Mouse (Mus musculus) thymus, postnatal 4 days (tissue): ENCODE data around the gene Jmjd8.
"Not testable (repeated sequence)": the region's sequence is repeated elsewhere in the genome, so short reads cannot be mapped to it uniquely, and the experiment has no call there.

Experiments
- DNase-seq: peaks from one replicate; pipeline ENCODE4 v3.0.0; 2021

Gene Jmjd8

DNA sequence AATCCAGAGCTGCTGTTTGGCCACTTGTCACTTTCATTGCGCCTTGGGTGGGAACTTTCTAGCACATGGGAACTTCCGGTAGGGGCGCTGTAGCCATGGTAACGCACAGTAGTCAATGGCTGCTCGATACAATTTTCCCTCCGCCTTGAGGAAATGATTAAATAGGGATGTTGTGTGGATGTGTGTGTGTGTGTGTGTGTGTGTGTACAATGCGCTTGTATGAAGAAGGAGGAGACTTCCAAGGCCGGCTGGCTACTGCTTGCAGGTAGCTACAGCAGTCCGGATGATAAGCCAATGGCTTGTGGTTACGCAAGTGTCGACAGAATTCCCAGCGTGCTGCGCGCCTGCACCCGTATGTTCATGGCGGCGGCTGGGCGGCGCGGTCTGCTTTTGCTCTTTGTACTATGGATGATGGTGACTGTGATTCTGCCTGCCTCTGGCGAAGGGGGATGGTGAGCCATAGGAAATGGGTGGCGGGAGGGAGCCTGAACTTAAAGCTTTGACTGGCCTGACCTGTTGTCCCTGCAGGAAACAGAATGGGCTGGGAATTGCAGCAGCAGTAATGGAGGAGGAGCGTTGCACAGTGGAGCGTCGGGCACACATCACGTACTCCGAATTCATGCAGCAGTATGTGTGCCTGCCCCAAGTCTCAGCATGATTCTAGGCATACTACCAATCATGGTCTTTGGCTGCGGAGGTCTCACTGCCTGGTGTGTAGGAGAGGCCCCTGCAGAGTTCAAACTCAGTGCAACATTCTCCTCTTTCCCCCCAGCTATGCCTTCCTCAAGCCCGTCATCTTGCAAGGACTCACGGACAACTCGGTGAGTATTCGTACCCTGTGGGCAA, at the start of gene Jmjd8:
Gene Jmjd8 (plus strand): TSS at position 156 of the 846 bp plus-strand sequence.
- peak; percentile 83 for DNase-seq

DNA sequence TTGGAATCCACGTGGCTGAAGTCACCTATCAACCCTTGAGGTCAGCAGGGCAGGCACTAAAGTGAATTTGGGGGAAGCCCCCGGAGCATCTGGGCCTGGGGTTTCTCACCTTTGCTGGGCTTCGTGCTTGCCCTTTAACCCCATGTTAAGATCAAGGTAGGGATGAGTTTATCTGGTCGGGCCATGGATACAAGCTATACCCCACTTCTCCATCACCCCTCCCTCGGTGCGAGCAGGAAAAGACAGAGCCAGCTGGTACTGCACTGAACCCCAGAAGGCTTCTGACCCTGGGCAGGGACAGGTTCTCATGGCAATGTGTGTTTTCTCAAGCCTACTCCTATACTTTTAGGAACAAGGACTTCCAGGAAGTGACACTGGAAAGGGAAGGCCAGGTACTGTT, 47.3 kb upstream of the Jmjd8 start:
- DNase-seq, result no peak

DNA sequence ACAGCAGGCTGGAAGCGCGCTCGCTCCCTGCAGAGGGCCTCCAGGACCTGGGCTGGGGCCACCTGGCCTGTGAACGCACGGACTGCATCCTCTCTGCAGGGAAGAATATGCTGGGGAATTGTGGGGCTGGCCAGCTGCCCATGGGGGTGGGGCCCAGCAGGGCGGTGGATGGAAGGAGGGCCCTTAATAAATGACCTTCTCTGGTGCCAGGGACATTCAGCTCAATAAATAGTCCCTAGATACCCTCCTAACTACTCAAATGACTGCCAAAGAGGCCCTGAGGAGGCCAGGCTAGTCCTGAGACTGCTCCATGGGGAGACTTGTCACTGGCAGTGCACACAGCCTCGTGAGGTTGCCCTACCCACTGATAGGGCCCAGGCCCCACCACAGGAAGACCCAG, 45.6 kb upstream of the Jmjd8 start:
- no peak for DNase-seq

DNA sequence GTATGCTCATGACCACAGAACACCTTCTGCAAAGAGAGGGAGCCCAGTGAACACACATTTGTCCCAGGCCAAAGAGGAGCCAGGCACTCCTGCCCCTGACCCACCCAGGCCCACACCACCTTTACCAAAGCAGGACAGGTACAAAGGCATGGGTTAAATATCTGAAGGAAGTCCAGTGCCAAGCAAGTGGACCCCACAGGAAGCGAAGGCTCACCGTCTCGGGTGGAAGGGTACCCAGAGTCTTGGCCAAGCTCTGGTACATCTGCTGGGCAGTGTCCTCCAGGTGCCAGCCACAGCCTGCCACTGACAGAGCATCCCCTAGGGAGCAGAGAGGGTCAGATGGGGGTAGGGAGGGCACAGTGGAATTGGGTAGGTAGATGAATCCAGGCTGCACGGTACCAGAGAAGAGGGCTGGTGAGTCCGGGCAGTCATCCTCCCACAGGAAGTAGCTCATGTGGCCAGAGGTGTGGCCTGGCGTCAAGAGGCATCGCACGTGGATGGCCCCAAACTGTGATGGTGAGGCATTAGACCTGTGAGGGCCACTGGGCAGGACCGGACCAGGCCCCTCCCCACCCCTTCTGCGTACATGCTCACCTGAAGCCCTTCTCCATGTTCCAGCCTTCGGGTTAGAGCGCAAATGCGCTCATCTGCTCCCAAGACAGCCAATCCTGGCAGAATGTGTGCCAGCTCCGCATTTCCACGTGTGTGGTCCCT, 44.6 kb upstream of the Jmjd8 start:
- DNase-seq, result no peak

DNA sequence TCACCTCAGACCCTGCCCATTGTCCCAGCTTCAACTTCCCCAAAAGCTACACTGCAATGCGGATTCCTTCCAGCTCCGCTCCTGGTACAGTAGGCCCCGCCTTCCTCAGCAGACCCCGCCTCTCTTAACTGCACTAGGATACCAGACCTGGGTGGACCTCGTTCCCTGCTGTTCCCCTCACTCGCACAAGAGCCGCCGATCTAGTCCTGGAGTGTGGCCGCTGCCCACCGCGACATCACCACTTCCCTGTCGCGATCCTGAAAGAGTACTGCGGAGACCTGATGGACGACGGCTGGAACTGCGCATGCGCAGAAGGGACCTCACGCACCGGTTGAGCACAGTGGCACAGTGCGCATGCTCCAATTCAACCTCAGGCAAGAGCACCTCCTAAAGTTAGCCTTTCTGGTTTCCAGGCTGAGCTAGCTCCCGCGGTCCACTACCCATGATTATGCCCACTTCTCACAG, 43.4 kb upstream of the Jmjd8 start, which contains the start of gene Haghl:
Gene Haghl (minus strand): TSS at position 393 of the 465 bp plus-strand sequence.
- peak; percentile 97 for DNase-seq

DNA sequence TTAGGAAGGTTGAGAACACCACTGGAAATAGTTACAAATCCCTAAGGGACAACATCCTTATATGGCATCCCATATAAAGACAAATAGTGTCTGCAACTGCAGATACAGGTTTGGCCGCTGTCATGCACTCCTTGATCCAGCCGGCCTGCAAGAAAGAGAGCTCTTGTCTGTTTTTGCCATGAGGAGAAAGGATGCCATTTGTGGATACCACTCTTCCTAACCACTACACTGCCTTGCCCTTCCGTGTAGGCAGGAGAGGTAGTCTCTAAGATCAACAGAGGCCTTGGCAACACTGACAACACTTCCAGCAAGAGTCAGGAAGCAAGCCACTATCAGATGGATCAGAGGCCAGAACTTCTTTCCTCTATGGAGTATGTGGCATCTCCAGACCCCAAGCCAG, 42.4 kb upstream of the Jmjd8 start, which contains the start of gene Ccdc78:
Gene Ccdc78 (plus strand): TSS at position 301 of the 400 bp plus-strand sequence.
- DNase-seq, result no peak

DNA sequence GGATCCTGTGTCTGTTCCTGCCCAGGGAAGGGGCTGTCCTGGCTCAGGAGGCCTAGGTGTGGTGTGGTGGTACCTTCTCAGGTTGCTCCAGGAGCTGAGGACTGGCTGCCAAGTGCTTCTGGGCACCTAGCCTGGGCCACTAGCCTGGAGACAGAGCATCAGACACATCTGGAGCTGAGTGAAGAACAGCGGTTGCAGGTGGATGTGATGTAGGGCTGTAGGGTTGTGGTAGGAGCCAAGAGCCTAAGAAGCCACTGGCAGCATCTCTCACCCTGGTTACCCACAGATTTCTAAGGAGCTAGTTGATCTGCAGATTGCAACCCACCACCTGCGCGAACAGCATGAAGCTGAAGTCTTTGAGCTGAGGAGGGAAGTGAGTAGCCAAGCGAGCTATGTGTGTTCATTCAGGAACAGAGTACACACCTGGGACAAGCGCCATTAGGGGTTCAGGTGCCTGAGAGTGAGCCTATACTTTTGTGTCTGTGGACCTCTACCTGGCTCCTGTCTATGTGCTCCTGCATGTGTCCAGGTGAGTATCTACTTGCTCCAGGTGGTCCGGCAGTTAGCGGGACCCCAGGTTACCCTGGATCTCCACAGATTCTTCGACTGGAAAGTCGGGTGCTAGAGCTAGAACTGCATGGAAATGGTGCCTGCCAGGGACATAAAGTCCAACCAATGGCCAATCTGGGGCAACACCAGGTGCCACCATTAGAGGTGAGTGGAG, 41.7 kb upstream of the Jmjd8 start:
- no peak for DNase-seq

DNA sequence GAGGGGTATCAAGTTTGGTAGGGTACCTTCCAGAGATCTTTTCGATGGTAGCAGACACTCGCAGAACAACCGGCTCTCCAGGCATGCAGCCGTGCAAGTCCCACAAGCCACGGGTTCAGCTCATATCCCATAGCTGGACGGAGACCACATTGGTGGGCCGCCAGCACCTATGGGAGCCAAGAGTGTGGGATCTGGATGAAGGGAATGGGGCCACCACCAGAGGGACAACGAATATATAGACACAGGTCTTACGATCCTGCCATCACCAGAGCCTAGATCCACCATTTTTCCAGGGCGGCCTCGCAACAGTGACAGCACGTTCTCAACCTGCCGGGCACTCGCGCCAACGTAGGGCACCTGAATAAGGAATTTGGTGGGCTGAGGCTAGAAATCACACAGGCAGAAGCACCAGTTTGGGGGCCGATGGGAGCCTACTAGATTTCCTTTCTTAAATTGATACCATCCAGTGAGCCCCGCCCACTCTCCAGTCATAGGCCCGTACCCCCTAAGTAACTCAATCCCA, 37.3 kb upstream of the Jmjd8 start:
- peak; percentile 70 for DNase-seq

DNA sequence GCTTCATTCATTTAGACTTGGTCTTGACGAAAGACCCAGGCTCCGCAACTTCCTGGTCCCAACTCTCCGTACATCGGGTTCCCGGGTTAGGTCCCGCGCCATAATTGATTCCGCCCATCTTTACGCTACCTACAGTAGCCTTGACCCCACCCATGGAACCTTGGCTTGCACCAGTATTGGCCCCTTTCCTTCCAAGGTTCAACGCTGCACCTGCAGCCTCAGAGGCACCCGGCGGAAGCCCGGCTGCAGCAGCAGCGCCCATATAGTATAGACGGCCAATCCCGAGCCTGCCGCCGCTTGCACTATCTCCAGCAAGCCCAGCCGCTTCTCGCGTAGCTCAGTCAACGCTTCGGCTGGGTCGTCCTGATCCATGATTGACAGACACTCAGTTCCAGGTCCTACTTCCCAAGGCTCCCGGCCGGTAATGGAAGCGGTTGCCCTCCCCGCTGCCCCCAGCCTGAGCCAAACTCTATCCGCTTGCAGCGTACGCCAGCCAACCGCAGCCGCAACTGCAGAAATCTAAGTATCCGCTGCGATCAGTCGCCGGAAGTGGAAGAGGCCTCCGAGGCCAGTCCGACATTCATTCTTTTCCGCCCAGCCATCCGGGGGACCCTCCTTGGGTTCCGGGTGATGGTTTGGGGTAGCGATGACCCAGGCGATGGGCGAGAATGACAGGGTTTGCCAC, 36.7 kb upstream of the Jmjd8 start:
- DNase-seq, result peak; percentile 89

DNA sequence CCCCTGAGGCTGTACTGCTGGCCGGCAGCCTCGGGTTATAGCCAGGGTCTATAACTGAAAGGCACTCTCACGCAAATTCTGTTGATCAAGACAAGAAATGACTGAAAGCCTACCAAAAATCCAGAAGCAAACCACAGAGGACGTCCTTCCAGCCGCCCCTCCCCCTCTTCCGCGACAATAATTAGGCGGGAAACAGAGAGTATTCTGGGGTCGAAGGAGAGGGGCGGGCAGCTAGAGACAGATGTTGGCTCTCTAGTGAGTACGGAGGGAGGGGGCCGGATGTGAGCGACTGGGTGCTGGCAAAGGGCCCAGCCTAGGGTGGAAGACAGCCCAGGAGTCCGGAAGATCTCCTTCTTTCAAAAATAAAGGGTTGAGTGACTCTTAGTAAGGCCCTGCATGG, 36.1 kb upstream of the Jmjd8 start, which contains the start of gene Fam173a:
Gene Fam173a (minus strand): TSS at position 287 of the 400 bp plus-strand sequence.
- DNase-seq, result peak; percentile 86

DNA sequence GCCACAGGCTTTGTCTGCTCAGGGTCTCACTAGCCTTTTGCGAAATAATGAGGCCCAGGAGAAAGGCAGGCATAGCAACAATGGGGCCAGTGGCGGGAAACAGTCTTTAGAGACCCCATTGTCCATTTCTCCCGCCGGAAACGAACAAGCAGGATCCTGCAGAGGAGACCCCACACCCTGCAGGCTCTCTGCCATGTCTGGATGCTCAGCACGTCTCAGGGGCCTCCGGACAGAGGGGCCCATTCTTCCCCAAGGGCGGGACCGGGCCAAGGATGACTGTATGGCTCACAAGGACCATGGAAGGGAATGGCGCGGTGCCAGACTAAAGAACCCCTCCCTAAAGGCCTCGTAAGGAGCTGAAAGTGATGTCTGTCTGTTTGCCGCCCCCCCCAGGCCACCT, 34.5 kb upstream of the Jmjd8 start:
- DNase-seq, result no peak

DNA sequence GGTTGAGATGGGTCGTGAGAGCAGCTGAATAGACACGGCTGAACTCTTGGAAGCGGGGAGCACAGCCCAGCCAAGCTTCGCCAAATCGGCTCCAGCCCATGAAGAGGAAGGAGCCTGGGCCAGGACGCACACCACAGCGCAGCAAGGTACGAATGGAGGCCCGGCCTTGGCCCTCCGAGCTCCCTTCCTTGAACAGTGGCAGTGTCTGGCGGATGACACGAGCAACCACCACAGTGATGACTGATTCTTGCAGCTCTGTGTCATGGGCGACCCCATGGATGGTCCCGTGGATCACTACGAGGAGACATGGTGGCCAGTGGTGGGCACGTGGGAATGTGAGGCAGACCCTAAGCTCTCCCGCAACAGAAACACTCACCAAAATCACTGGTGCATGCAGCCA, 33.7 kb upstream of the Jmjd8 start:
- no peak for DNase-seq

DNA sequence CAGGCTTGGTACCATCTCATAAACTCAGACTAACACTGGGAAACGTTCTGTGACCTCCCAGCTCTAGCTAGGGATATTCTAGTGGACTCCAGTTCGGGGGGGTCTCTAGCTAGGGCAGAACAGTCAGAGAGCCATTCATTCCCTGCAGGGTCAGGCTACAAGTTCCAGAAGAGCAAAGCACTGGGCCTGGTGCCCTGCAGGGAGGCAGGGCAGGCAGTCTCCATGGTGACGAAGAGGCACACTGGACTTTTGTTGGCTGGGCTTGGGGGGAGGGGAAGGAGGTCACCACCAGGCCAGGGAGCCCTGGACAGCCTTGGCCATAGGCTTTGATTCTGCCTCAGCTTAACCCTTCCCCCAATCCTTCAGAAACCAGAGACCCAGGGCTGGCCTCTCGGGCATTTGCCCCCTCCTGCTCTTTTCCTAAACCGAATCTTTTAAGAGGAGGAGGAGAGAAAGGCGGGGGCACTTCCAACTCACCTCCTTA, 33.0 kb upstream of the Jmjd8 start, which contains the start of gene AC134908.4:
Gene AC134908.4 (minus strand): TSS at position 51 of the 484 bp plus-strand sequence.
- no peak for DNase-seq

DNA sequence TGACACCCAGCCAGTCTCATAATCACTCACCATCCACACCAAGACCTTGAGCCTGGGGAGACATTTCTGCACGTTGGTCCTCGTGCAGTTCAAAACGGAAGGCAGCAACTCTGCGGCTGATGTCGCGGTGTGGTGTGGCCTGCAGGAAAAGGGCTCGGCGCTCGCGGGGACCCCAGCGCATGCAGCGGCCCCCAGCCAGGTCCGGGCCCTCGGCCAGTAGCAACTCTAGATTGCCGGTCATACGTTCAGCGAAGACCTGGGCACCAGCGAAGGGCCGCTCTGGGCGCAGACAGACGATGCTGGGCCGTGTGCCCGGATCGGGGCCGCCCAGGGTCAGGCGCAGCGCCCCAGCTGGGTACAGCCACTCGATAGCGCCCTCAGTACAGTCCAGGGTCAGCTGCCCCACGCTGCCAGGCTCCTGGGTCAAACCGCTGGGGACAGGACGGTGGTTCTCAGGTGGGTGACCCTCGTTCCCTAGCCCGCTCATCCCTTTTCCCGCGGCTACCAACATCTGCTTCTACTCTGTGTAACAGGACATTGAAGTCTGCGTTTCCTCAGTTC, 32.4 kb upstream of the Jmjd8 start:
- peak; percentile 59 for DNase-seq

DNA sequence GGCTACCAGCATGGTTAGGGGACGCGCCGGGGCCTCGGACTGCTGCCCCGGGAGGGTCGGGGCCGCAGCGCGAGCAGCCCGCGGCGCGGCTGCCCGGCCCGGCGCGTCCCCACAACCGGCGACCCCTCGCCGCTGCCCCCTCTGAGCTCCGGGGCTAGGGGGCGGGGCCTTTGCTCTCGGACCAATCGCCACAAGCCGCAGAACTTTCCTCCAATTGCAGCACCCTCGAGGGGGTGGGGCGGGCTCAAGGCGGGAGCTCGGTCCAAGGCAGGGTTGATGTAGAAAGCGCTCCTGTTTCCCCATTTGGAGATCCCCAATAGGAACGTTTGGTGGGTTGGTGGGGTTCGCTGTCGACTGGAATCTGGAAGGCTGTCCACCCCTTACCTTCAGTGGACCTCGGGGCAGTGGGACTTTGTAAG, 31.7 kb upstream of the Jmjd8 start, which contains the start of gene Metrn:
Gene Metrn (minus strand): TSS at position 186 of the 419 bp plus-strand sequence.
- peak; percentile 97 for DNase-seq

DNA sequence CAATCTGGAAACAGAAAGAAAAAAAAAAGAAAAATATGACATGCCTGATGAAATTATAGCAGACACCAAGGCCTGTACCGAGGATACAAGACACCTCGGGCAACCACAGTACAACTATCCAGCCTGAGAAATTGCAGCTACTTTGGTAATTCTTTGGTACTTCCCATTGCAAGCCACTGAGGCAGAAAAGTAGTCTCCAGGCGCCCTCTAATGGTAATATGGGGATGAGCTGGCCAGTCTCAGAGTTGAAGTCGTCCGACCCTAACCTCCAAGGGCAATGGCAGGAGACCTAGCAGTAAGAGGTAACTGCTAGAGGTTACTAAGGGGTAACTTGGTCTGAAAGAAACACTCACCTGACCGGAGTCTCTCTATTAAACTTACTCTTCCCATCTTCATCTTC, 27.6 kb upstream of the Jmjd8 start:
- peak; percentile 73 for DNase-seq

DNA sequence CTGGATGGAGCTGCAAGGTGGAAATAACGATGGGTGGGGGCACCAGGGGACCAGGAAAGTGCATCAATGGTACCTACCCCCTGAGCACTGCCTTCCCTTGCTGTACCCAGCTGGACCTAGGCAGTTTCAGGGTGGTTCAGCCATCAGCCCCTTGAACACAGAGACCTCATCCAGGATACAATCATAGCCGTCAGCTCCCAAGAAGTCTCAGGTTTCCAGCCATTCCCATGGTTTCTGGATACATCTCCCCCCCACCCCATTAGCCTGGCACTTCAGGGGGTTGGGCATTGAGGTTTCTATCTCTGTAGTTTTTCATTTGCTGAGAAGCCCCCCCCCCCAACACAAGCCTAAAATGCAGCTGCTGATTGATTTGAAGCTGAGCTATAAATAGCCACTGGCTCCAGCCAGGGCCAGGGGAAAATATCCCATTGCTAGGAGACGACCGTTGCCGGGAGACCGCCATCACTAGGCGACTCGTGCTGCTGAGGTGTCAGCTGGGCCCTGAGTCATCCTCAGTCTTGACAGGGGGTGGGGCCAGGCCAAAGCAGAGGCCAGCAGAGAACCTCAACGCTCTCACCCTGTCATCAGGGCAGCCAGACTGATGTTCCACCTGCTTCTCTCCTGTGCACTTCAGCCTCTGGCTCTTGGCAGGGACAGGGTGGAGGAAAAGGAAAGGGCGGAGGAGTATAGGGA, 25.7 kb upstream of the Jmjd8 start:
- DNase-seq, result no peak

DNA sequence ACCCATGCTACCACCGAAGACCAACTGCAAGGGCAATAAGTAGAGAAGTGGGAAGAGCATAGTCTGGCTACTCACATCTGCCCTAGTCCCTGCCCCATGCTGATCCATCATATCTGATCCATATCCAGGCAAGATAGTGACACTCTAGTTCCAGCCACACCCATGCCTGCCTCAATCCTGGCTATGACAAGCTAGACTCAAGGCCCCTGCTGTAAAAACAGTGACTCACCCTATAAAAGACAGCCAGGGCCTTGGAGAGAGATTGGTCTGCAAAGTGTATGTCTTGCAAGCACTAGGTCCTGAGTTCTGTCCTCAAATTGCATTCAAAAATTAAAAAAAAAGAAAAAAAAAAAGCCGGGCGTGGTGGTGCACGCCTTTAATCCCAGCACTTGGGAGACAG, 22.2 kb upstream of the Jmjd8 start:
- DNase-seq, result no peak

DNA sequence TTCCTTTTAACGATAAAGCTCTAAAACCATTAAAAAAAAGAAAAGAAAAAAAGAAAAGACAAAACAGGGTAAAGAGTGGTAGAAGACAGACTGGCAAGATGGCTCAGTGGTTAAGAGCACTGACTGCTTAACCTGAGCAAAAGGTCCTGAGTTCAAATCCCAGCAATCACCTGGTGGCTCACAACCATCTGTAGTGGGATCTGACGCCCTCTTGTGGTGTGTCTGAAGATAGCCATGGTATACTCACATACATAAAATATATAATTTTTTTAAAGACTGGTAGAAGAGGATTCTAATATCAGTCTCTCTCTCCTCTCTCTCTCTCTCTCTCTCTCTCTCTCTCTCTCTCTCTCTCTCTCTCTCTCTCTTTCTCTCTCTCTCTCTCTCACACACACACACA, 21.2 kb upstream of the Jmjd8 start:
- DNase-seq, result not testable (repeated sequence)

DNA sequence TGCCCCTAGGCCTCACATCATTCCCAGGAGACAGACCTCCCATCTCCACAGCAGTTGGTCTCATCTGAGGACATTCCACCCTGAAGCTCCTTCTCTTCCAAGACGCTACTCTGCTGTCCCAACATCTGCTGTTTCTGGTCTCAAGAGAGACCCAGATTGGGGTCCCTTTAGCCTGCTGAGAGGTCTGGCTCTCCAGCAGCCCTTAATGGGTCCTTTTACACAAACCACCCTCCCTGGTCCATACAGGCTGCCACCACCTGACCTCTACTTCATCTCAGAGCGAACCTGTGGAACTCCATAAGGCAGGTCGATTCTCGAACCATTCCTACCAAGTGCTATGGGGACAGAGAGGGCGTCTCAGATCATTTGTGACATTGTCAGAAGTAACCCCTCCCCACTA, 20.6 kb upstream of the Jmjd8 start:
- DNase-seq, result no peak
